Mouse (Mus musculus): ENCODE measurements around the gene Cxadr.
"Not testable (repeated sequence)": the region's sequence is repeated elsewhere in the genome, so short reads cannot be mapped to it uniquely, and the experiment has no call there.

Gene Cxadr

DNA sequence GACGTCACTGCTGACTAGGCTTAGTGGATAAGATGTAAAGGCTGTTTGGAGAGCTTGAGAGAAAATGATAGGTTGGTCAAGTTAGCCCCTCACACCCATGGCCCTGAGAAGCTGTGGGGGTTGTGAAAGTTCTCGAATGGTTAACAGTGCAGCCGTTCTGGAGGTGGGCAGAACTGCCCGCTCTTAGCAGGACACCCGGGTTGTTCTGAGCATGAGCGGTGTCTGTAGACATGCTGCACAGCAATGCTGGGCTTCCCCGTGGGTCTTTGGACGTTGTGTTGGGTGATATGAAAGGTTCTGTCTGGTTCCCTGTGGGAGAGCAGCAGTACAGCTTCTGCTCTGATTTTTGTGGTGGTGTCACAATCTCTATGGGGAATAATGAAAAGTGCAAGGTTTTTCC lies 5.3 kb downstream of the Cxadr start:
- DNase-seq (ENCODE audit: low read depth) = no peak

DNA sequence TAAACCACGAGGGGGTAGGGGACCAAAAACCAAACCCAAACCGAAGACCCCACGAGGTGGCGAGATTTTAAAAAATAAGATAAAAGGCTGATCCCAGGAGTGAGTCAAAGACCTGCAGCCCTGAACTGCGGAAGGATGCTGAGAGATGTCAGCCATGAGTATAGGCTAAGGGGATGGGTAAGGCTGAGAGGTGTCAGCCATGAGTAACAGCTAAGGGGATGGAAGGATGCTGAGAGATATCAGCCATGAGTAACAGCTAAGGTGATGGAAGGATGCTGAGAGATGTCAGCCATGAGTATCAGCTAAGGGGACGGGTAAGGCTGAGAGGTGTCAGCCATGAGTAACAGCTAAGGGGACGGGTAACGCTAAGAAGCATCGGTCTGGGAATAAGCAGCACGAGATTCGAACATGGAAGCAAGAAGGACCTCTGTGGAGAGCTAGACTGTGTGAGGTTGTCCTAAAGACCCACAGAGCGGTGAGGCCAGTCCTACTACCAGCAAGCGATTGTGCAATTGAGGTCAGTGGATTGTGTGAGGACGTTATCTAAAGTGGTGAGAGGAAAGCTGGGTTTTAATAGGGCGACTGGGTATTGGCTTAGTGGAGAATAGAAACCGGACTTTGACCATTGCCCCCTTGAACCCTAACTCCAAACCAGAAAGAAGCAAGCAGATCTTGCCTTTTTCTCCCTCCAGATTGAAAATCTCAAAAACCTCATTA lies 6.3 kb downstream of the Cxadr start:
- DNase-seq (ENCODE audit: low read depth) = no peak

DNA sequence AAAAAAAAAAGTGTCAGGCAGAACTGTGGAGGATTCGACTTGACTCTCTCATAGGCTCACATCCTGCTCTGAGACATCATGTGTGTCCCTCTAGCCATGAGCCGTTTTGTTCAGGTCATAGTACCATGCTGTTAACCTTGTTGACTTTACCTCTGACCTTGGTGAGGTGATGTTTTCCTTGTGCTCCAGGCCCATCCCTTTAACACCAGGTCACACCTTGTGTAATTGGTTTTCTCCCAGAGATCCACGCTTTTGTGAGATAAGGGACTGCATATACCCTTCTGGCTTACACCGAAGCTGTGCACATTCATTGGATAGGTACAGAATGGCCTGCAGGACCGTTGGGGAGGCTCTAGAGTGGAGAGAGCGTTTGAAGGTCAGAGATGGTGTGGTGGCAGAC lies 8.0 kb downstream of the Cxadr start:
- no peak for DNase-seq (ENCODE audit: low read depth)

DNA sequence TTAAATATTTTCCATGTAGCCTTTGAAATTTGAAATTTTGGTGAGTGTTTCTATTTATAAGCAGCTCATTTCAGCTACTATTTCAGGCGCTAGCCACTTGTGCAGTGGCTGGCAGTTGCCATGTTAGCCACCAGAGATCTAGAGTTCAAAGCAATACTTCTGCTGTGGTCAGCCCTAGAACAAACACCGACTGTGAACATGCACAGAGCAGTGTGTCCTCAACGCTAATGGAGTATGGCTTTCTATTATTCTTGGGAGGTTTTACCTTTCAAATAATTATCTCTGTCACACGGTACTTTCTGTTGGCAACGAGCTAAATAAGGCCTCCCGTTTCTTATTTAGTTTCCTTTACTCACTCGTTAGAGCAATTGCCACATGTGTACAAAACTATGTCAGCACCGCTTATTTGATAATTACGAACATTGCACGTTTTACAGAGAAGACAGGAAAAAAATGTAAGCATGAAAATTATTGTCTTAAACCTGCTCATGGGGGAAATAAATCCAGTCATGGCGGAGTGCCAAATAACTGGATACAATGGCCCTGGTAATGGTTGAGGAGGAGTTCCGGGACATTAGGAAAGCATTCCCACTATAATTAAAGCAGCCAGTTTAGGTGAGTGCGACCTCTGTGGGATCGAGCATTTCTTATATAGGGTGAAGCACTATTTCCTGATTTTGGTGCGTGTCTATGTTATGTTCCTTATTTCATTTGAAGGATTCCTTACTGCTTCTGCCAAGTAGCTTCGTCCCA lies 12.0 kb downstream of the Cxadr start:
- no peak for DNase-seq (ENCODE audit: low read depth)

DNA sequence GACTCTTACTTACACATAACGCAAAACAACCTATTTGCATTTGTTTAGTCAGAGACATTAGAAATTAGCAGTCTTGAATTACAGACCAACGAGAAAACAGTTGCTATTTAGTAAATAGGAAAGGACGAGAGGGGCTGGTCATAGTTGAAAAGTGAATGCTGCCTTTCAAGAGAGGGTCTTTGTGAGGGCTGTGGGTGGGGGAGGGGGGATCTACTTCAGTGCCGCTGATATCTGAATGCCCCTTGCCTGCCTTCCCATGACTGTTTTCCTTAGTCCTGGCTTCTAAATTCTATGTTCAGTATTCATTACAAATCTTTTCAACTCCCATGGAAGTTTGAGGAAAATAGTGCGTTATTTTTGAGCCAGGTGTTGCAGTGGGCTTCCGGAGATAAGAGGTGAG lies 12.7 kb downstream of the Cxadr start:
- DNase-seq (ENCODE audit: low read depth) = no peak

DNA sequence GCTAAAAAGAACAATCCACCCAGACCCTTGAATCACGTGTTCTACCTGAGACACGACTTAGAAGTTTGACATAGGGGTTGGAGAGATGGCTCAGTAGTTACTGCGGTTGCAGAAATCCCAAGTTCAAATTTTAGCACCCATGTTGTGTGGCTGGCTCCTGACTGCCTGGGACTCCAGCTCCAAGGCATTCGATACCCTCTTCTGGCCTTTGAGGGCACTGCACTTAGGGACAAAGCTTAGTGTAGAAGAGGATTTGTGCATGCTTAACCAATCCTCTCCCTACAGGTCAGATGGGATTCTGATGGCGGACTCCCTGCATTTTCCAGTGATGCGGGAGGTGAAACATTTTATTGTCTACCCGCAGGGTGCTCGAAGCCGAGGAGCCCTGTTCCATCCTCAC lies 15.6 kb downstream of the Cxadr start:
- peak; percentile 55 for DNase-seq (ENCODE audit: low read depth)

DNA sequence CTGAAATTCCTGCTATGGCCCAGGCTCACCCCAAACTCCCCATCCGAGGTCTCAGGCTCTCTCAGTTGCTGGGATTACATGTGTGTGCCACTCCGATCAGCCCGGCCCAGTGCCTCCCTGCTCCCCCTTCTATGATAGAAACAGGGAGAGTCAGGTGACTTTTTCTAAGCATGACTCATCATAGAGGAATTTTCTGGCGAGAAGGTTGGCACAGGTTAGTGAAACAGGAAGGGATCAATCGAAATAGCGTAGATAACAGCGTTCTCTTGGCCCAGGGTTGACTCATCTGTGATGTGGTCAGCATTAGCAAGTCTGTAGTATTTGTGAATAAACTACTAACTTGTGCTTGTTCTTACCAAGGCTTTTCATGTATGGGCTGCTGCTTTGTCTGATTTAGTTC lies 16.7 kb downstream of the Cxadr start:
- no peak for DNase-seq (ENCODE audit: low read depth)

DNA sequence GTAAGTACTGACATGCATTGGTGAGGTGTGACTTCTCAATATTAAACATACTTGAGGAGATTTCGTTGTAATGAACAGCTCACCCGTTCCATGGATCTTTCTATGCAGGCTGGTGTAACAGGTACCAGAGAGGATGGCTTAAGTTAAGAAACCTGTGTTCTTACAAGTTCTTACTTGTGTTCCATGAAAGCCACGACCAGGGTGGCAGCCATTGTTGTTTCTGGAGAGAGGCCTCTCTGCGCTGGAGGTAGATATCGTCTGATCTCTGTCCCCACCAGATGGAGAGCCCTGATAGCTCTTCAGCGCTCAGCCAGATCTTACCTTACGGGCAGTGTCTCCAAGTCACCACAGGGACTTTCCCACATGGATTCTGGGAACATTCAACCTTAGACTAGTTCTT lies 18.4 kb downstream of the Cxadr start:
- no peak for DNase-seq (ENCODE audit: low read depth)

DNA sequence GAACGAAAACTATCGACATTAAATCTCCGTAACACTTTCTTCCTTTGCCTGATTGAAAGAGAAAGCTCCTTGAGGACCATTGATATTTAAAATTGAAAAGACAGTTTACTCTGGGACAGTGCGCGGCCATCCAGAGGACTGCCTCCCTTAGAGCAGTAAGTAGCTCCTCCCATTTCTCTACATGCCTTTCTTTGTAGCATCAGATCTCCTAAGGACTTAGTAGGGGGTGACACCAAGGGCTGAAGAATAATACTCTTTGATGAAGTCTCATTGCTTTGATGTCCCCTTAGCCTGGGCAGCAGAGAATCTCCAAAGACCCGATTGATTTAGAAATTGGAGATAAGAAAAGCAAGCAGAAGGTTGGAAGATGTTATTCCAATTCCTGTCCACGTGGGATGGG lies 20.3 kb downstream of the Cxadr start:
- DNase-seq (ENCODE audit: low read depth) = no peak

DNA sequence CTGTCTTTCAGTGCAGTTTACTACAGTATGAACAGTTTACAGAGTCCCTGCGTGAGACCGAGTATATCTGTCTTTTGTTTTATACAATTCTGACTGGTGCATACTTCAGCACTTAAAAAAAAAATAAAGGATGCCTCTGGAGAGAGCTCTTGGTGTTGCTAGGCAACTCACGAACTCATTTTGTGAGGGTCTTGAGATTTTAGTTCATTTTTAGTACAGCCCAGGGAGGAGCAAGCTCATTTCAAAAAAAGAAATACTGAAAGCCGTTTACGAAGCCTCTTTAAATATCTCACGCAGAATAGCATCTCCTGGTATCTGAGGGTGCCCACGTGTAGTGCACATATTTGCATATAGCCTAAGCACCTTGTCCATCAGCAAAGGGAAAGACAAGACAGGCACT lies 20.9 kb downstream of the Cxadr start:
- DNase-seq (ENCODE audit: low read depth) = no peak

DNA sequence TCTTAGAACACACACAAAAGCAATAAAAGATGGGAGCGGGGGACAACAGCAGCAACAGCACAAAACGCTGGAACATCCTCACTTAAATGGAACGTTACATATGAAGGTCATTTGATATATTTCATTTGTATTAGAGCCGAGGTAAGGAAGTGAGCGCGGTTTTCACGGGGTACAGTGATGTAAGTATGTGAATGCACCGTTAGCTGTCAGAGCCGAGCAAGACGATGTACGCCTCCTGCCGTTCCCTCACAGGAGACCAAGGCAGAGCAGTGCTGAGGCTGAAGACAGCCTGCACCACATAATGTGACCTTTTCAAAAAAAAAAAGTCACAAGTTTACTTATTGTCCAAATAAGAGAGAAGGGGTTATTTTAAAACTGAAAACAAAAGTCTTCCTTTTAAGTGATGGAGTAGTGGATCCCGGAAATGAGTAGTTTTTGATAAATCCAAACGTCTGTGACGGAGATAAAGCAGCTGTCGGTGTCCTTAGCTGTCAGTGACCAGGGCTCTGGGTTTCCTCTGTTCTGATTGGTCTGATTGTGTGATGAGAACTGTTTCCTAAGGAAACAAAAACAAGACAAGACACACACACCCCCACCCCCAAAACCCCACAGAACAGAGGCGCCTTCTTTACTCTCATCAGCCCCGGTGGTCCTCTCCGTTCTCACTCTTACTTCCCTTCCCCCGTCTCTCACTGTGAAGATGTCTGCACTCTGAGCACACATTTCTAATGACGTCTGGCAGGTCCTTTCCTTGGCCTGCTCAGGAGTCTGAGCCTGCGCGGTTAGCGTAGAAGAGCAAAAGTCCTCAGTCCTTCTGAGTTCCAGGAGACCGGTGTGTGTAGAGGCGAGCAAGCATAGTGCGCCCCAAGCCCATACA lies 24.9 kb downstream of the Cxadr start:
- no peak for DNase-seq (ENCODE audit: low read depth)

DNA sequence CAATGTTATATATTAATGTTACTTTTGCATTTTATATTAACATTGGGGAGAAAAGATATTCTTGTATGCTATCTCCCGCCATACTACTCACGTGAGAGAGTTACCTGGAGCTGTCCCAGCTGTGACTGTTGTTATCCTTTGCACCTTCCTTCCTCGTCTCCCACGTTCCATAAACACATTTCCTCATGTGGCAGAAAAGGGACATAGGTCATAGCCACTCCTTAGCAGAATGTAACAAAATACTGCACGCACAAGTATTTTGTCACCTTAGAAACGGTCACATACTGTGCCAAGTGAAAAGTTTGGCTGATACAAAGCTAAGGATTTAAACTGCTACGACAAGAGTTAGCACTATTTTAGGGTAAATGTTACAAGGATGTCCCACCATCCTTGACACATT lies 26.3 kb downstream of the Cxadr start:
- no peak for DNase-seq (ENCODE audit: low read depth)

DNA sequence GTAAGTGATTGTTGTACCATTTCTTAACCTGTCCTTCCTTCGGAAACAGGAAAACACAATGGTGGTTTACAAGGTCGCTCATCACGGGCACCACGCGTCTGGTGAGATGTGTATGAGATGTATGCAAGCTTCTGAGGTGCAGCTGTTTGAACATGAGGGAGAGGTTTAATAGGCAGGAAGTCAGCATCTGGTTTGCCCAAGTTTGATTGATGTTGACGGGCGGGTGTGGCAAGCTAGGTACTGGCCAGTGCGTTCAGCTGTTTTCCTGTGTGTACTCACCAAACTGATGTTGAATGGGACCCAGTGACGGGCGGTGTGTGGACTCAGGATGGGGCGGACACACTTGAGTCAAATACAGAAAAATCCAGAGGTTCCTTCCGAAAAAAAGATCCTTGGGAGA lies 26.7 kb downstream of the Cxadr start:
- DNase-seq (ENCODE audit: low read depth) = no peak

DNA sequence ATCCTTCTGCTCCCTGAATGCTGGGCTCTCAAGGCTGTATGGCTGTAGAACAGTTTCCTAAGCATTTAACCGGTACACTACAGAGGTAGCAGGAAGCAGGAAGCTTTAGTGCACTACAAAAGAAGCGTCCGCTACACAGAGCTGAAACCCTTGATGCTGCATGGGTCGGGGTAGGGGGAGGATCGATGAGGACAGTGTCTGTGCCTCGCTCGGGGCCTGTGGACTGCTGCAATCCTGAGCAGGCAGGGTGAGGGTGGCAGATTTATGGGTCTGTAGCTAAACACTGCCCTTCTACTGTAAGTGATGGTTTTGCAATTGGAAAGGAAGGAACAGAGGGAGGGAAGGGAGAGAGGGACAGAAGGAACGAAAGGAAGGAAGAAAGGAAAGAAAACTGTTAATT lies 35.9 kb downstream of the Cxadr start:
- peak; percentile 10 for DNase-seq (ENCODE audit: low read depth)

DNA sequence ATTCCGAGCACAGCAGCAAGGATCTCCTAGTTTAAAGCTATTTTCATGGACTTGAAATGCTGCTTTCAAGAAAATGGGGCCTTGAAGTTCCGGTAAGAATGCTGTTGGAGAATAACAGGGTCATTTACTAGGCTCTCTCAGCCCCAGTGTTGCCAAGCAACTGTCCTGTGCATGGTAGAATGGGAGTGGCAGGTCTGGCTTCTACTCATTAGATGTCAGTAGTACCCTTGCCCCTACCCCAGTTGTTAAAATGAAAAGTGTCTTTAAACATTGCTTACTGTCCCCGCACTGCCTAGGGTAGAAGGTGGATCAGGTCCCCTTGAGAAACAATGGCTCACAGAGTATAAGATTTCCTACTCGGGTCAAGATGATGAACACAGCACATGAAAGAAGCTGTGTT lies 40.1 kb downstream of the Cxadr start:
- no peak for DNase-seq (ENCODE audit: low read depth)

DNA sequence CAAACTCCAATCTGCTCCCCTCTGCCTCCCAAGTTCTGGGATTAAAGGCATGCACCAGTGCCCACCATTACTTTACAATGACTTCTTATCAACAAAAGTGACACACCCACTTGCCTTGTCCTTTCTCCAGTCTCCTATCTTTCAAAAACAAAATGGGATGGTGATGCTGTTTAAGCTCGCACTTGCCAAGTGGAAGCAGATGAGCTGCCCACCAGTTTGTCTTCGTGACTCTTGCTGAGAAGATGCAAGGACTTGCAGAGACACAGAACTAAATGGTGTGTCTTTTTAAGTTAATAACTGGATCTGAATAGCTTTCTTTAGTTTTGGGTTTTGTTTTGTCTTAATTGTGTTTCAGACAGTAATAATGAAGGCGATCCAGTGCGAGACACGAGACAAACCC lies 41.5 kb downstream of the Cxadr start:
- no peak for DNase-seq (ENCODE audit: low read depth)

DNA sequence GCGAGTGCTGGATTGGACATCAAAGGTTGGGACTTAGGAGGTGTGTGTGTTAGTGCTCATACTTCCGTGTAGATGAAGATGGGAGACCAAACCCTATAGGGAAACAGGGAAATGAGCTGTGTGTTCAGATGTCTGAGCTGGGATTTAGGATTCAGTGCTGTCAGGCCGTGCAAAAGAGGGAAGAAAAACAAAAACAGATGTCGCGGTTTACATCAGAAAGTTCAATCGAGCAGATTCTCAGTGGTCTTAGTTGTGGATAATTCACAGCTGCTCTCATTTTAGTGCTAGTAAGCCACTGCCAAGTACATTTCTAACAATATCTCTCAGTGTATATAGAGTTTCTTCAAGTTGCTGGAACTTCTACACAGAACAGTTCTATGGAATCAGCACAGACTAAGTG lies 42.5 kb downstream of the Cxadr start:
- DNase-seq (ENCODE audit: low read depth) = no peak

DNA sequence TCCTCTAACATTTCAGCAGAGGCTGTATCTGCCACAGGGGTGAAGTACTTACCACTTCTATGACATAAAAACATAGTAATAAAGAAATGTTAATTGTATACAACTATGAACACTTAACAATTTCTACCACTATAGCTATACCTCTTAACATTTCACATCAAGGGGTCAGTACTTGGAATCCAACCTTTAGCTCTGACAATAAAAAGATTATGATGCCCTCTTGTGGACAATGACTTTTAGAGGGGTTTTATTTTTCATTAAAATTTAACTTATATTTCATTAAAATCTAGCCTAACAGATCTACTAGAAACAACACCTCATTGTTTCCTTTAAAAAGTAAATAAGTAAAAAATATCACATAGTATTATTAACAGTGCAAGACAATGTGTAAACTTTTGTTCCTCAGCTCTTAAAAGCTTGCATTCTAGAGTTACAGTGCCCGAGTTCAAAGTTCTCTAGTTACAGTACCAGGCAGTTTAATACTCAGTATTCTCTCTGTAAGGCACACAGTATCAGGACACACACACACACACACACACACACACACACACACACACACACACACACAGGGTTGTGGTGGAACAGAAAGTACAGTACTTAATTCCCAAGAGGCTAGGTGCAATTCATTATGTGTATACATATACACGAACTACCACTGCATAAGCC lies 45.5 kb downstream of the Cxadr start:
- DNase-seq (ENCODE audit: low read depth) = peak; percentile 11

DNA sequence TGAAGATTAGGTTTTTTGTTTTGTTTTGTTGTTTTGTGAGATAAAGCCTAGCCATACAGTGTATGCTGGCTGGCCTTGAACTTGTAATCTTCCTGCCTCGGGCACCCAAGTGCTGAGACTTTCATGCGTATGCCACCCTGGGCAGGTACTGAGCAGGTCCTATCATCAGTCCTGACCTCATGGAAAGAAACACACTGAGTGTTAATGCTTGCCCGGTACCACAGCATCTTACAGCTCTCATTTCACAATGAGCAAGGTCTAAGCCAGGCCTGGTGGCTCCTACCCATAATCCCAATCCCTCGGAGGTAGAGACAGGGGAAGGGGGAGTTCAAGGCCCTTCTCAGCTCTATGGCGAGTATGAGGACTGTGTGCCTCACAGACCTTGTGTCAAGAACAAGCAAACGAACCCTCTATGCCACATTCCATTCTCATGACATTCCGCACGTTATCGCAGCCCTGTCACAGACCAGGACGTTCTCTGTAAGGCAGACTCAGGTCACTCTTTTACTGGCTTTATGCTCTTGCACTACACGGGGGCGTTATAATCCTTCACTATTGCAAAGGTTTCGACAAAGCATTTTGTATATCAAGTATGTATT lies 46.1 kb downstream of the Cxadr start:
- no peak for DNase-seq (ENCODE audit: low read depth)

DNA sequence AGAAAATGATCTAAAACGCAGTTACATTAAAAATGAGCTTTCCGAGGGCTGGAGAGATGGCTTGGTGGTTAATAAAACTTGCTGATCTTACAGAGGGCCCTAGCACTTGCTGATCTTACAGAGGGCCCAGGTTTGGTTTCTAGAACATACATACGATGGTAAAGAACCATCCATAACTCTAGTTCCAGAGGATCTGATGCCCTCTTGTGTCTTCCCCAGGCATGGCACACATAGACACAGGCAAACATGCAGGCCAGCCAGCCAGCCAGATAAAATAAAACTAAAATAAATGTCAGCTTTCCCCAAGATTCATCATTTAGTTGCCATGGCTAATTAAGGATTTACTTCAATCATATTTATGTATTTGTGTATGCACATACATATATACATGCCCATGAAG lies 56.5 kb downstream of the Cxadr start:
- DNase-seq (ENCODE audit: low read depth) = peak; percentile 27

DNA sequence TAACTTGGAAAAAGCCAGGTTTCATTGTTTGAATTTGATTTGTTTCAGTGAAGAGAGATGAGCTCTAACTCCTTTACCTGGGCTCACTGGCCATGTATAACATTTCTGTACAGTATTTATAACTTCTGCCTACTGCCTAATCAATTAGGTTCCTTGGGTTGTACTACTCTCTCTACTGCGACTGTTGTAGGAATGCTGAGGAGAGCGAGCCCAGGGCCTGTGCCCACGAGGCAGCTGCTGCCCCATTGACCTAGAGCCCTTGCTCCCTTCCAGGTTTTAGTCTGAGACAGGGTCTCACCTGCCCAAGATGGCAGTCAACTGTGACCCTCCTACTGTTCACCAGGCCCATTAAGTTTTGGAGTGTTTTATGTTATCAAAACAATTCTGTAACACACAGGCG lies 60.2 kb downstream of the Cxadr start:
- no peak for DNase-seq (ENCODE audit: low read depth)

DNA sequence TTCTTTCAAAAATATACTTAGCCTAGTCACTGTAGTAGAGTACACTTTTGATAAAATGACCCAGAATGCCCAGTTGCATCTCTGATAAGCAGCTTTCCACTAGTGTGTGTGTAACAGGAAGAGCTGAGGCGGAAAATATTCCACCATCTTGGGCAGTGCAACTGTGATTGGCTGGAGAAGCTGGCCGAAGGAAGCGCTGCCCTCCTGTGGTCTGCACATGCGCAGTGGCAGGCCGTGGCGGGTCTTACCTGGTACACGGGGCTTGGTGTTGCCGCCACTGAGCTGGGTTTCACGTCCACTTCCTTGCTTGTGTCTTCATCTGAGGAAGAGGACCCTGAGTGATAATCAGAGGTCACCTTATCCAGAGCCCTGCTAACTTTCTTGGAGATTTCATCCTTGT lies 63.3 kb downstream of the Cxadr start:
- DNase-seq (ENCODE audit: low read depth) = not testable (repeated sequence)

Measured in naive thymus-derived CD4-positive, alpha-beta T cell, adult 2 months (primary cell).